Mouse (Mus musculus) cerebellum, adult 9-10 months (tissue): ENCODE results near the gene Plch1.

Experiments
- DNase-seq: peaks from one replicate; pipeline ENCODE4 v3.0.0; 2022

The Plch1 gene

GRCm38 (mm10) chr3:63851125-63851698, 48.1 kb downstream of the Plch1 start:
- no peak for DNase-seq

- DNase-seq = no peak
These were observed 49.4 kb downstream of the Plch1 start for GRCm38 (mm10) chr3:63849765-63850346.

DNA sequence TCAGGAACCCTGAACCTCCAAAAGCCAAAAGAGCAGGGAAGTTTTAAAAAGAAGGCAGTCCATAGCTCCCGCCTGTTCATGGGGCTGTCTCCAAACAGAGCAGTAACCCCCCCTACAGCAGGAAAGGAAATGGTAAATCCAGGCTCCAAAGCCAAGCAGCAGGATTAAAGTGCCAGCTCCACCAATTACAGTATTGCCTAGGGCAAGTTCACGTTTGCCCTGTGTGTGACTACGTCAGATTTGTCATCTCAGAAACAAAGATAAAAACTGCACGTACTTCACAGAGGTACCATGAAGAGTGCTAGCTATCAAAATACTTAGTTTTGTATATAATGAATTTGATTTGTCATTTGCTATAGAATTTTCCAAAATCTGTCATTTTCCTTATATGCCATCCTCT, 55.1 kb downstream of the Plch1 start:
- no peak for DNase-seq

GRCm38 (mm10) chr3:63842436-63842835, 56.8 kb downstream of the Plch1 start:
- DNase-seq = no peak

DNA sequence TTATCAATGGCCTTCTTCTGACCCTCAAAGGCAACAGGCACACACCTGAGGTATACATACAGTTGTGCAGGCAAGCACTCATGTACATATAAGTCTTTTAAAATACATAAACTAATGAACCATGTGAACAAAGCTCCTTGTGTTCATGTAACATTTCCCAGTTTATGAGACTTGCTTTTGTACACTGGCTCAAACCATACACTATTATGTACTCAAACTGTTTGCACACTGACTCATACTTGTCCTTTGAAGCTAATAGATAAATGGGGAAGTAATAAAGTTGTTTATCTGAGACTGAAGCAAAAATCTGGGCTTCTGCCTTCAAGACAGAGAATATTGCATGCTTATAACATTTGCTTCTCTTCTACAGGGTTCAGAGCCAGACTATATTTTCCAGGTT, 61.5 kb downstream of the Plch1 start:
- no peak for DNase-seq

DNA sequence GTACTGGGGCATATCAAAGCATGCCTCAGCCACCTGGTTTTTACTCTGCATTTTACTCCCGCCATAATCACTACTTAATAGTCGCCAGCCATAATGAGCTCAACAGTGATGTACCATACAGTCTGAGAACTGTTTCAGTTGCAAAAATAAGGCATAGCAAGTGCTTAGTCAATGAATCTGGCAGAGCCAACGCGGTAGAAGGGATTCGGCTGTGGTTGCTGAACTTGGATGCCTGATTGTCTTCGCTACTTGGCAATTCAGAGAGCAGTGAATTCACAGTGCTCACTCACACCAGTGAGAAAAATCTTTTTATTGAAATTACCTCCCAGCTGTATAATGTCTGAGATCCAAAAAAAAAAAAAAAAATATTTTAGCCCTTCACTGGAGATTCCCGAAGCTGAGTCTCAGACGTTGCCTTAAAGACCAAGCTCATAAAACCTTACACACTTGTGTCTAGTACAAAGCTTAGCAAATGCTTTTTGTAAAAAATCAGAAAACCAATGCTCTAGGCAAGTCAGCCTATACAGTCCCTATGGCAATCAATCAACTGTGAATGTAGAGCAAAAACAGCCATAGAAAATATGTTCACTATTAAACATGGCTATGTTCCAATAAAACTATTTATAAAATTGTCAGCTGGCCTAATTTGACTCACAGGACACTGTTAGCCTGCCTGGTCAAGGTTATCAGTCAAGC, 62.2 kb downstream of the Plch1 start:
- DNase-seq = no peak

DNA sequence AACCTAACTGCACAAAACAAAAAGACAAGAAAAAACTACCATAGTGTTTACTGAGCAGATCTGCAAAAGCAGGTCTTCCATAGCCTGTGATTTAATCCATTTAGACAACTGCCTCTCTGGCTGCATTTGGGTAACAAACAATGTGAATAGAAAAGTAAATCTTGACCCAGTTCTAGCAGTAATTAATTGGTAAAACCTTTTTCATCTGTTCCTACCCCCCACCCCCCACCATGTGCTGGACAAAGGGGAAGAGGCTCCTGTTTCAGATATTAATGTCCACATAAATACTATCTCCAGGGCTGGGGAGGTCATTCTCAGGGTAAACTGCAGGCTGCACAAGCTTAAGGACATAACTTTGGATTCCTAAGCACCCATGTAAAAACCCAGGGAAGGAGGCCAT, 63.5 kb downstream of the Plch1 start:
- DNase-seq = no peak

- DNase-seq = no peak
These were observed 75.3 kb downstream of the Plch1 start for GRCm38 (mm10) chr3:63823874-63824400.

DNA sequence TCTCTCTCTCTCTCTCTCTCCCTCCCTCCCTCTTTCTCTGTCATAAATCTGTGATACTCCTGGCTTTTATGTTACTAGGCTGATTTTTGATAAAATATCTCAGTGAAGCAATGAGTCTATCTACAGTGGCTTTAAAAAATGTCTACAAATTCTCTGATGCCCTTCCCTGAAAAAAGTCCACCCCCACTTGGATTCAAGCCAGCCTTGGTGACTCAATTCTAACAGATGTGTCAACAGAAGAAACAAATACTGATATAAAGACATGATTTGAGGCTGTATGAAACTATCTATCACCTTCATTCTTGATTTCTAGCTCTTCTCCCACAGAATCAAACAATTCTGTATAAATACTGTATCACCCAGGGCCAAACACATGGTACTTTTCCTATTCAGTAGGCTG, 76.6 kb downstream of the Plch1 start:
- no peak for DNase-seq

DNA sequence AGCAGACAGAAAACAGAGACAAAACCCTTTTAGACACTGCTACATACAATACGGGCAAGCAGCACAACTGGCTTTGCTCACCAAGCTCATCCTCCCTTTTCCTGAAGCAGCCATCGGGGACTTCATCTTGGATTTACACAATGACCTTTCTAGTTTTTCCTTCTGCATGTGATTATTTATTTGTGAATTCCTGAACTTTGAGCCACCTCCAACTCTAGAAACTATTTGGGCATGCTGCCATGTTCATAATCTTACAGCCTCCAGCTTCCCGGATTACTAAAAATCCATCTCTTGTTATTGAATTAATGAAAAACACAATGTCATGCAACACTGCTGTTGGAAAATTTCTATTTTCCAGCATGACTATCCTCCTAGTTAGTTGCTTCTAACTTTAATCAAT, 84.1 kb downstream of the Plch1 start:
- DNase-seq = no peak

DNA sequence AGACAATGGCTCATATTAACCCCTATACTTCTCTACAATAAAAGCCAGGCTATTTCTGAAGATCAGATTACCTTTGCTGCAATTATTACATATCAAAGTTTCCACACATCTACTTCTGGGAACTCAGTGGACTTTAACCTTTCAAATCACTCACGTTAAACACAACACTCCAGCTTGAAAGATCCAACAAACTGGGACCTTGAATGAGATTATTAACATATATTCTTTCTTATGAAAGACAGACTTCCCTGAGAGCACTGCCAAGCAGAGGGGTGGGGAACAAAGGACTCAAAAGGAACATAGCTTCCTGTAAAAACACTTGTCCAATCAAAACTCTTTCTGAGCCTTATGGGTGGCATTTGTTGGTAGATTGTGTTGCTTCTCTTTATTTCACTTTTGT, 85.1 kb downstream of the Plch1 start:
- DNase-seq = no peak

DNA sequence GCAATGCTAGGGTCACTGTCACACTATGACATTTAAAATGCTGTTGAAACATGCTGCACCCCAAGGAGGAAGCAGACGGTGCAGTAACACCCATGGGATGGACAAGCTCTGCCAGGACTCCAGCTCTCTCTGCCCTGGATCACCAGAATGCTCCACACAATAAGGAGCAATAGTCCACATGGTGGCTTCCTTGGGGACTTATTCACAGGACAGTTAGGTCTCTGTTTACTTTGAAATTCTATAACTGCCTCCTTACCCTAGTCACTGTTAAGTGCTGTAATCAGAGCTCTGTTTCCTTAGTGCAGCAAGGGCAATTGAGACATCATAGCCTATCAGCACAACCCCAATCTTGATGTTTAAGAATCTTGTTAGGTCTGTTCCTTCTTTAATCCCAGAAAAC, 92.4 kb downstream of the Plch1 start:
- no peak for DNase-seq

DNA sequence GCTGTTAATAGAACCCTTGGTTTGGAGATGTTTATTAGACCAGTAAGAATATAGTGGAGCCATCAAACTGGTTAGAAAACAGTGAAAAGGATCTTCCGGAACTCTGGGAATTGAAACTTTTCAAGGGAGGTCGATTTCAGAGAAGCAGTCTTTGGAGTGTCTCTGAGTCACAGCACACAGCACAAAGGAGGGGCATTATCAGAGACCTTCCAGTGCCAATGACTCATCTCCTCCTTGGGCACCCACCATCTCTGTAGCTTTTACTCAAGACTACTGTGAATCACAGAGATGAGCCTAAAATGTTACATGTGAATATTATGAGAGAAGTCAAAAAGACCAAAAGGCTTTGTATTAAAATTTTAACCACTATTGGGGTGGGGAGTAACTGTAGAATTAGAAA, 93.8 kb downstream of the Plch1 start:
- DNase-seq = no peak

- no peak for DNase-seq
These were observed 98.6 kb downstream of the Plch1 start for GRCm38 (mm10) chr3:63800685-63801084.

DNA sequence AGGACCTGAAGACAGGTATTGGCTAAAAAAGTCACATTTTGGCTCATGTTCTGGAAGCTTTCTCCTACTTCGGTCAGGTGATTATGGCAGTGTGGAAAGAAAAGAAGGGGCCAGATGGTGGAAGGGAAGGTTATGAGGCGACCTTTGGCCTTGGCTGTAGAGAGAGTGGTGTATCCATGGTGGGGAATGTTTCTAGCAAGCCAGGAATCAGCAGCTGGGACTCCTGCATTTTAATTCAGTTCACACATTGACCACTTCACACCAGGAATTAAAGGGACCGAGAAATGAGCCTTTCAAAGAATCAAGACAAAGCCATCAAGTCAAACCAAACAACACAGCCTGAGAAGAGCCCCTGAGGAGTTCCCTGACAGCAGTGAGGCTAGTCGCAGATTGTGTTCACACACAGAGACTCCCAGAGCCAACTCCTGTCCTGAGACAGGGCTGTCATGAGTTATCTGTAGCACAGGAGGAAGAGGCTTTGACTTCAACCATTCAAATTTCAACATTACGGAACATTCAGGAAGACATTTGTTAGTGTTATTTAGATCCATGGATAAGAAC, 112.4 kb downstream of the Plch1 start:
- no peak for DNase-seq

GRCm38 (mm10) chr3:63772617-63773305, 126.5 kb downstream of the Plch1 start:
- no peak for DNase-seq

DNA sequence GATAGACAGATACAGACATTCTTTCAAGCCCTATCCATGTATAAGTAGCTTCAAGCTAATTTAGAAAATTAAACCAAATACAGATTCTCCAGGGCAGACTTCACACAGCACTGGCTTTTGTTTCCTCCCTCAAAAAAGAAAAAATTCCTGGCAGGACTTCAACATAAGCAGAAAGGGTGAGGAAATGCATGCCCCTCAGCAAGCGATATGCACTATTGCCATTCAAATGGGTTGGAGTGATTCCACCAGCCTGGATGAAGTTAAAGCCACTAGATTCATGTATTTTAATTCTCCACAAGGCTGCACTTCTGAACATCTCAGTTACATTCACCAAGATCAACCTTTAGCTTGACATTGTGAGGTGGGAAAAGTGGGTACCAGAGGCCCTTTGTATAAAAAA, 138.5 kb downstream of the Plch1 start:
- DNase-seq = no peak

GRCm38 (mm10) chr3:63740073-63740472, 159.2 kb downstream of the Plch1 start:
- DNase-seq = no peak

DNA sequence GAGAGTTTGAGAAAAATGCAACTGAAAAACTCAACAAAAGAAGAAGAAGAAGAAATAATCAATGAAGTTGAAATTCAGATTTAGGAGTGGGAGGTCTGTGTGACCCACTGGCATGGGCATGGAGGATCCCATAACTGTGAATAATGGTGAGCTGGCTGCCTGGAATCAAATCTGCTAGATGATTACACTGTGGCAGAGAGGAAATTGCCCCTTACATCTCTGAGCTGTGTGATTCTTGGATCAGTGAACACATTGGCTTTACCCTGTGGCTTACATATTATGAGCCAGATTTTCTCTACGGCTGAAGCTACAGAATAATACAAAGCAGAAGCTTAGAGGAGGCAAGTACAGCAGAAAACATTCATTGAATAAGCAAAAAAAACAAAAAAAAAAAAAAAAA, 170.9 kb downstream of the Plch1 start:
- no peak for DNase-seq

- DNase-seq = no peak
These were observed 172.5 kb downstream of the Plch1 start for GRCm38 (mm10) chr3:63726667-63727342.

DNA sequence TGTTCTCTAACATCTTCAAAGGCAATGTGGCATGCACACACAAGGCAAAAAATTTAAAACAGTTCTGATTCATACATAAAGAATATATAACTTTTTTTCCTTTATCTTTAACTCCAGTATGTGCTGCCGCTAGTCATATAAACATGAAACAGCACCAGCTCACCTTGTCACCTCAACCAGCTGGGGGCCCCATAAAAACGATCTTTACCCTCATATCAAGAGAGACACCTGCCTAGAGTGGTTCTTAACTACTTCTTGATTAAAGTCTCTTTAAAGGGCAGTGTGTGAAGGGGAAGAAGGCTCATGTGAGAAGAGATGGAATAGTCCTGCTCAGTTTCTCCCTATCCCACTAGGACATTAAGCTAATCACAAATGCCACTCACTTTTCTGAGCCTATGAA, 205.6 kb downstream of the Plch1 start:
- no peak for DNase-seq

DNA sequence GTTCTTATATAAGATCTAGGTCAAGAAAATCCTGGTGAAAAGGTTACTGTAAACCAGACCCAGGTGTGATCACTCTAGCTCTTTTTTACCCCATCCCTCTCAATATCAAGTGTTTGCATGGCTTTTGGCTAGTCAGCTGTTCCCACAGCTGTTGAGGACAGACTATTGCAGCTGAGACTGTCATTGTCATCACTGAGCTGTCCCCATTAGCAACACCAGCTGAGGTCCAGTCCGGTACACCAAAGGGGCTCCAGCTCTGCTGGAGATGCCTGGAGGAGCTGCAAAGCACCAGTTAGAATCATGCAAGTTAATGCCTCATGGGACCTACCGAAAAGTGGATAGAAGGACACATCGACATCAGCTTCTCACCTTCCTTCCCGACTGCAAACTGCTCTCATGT, 206.5 kb downstream of the Plch1 start:
- no peak for DNase-seq

- no peak for DNase-seq
These were observed 230.5 kb downstream of the Plch1 start for GRCm38 (mm10) chr3:63668779-63669178.
